Mouse (Mus musculus): ENCODE results near the gene Lurap1l. TPM values are rescaled to one million over a fixed set of nuclear protein-coding genes. Genes with fewer than 3 reads are reported as not detected.
A peak's percentile ranks its signal among the peaks of the same experiment; 100 is the strongest.

Lurap1l gene
- polyA plus RNA-seq (2016; fragmentation: Nextera tagmentation; extraction: Ambion mirVana), result 5.7 and 5.9 TPM in 2 replicates

DNA sequence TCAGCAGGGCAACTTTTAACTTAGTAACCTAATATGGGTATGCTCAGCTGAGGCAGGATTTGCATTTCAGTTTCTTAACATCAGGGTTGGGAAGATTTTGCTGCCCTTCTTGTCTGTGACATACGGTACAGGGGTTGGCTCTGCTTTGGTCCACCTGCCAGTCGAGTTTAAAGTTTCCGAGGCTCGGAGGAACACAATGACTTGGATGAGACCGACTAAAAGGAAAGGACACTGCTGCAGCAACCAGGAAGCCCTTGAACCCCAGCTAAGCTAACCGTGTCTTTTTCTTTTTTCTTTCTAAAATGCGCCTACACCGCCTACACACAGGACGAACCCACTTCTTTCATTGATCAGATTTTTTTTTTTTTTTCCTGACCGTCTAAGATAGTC, at the start of gene Lurap1l:
Lurap1l (plus strand) TSS at position 166 of the 390 bp plus-strand sequence.
- H3K36me3 ChIP-seq, result no peaks in the 10 kb centered on the region
- H3K9me3 ChIP-seq, result no peaks in the 10 kb centered on the region
- 0 out of 2 replicates have a peak, but pooled peaks cover 3% of the 10 kb centered on the region for H3K4me1 ChIP-seq
- H3K9ac ChIP-seq, result peak within 1 kb of the TSS; percentile 72
- H3K27me3 ChIP-seq (replicated peaks), result no peaks in the 10 kb centered on the region
- peak within 1 kb of the TSS; percentile 82 for H3K27ac ChIP-seq
- H3K4me3 ChIP-seq, result peak within 1 kb of the TSS; percentile 66
- H3K4me2 ChIP-seq (replicated peaks), result peak within 1 kb of the TSS; percentile 77
- ATAC-seq (ENCODE audit: low FRiP score, low read depth), result no peak
- WGBS, result under 1% methylated on average over 10 of the region's 10 CpGs

DNA sequence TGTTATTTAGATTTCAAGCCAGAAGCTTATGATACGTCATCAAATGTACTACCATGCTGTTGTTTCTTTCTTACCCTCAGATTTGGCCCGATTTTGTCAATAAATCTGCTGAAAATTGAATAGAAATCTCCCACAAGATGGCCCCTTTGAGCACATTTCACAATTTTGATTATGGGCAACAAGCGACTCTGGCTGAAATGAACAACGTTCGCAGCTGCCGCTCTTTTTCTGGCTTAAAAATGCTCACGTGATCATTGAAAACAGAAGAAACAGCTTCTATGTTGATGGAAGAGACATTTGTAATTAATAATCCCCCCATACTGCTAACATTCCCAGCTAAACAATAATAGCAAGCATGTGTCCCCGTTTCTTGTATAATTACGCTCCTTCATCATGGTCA, 47.5 kb upstream of the Lurap1l start:
- WGBS, result 77% methylated on average over 9 of the region's 9 CpGs
- no peak overlapping the region for H3K27ac ChIP-seq
- no peak overlapping the region for H3K4me2 ChIP-seq (replicated peaks)
- no peak overlapping the region for H3K9ac ChIP-seq
- H3K4me1 ChIP-seq, result no peaks in the 10 kb centered on the region; the same call in 1 of the 2 replicates
- ATAC-seq (ENCODE audit: low FRiP score, low read depth), result no peak
- H3K27me3 ChIP-seq (replicated peaks), result no peaks in the 10 kb centered on the region
- no peaks in the 10 kb centered on the region for H3K9me3 ChIP-seq
- H3K36me3 ChIP-seq, result no peaks in the 10 kb centered on the region
- H3K4me3 ChIP-seq, result no peak overlapping the region

GRCm38 (mm10) chr4:80863906-80864305, 46.5 kb upstream of the Lurap1l start:
- Histone ChIP-seq H3K4me3 (no peak overlapping the region), H3K4me2 (replicated peaks) (no peak overlapping the region), H3K27me3 (replicated peaks) (no peaks in the 10 kb centered on the region), H3K27ac (no peak overlapping the region), H3K36me3 (no peaks in the 10 kb centered on the region), H3K4me1 (no peaks in the 10 kb centered on the region; the same call in 1 of the 2 replicates), H3K9ac (no peak overlapping the region), H3K9me3 (no peaks in the 10 kb centered on the region)
- WGBS, result 71% methylated on average over 7 of the region's 7 CpGs
- no peak for ATAC-seq (ENCODE audit: low FRiP score, low read depth)

GRCm38 (mm10) chr4:80864511-80864922, 45.9 kb upstream of the Lurap1l start:
- Histone ChIP-seq H3K4me3 (peak overlapping the region; percentile 29), H3K27ac (no peak overlapping the region), H3K36me3 (no peaks in the 10 kb centered on the region), H3K27me3 (replicated peaks) (no peaks in the 10 kb centered on the region), H3K4me1 (no peaks in the 10 kb centered on the region; the same call in 1 of the 2 replicates), H3K4me2 (replicated peaks) (peak overlapping the region; percentile 74), H3K9me3 (no peaks in the 10 kb centered on the region), H3K9ac (peak overlapping the region; percentile 42; the same call in 1 of the 2 replicates)
- WGBS, result 1% methylated on average over 17 of the region's 17 CpGs
- peak; percentile 72 for ATAC-seq (ENCODE audit: low FRiP score, low read depth)

GRCm38 (mm10) chr4:80866065-80866464, 44.4 kb upstream of the Lurap1l start:
- WGBS, result 25% methylated on average over 5 of the region's 5 CpGs
- Histone ChIP-seq H3K27me3 (replicated peaks) (no peaks in the 10 kb centered on the region), H3K4me1 (no peaks in the 10 kb centered on the region; the same call in 1 of the 2 replicates), H3K4me3 (no peak overlapping the region), H3K27ac (no peak overlapping the region), H3K36me3 (no peaks in the 10 kb centered on the region), H3K9me3 (no peaks in the 10 kb centered on the region), H3K4me2 (replicated peaks) (no peak overlapping the region), H3K9ac (no peak overlapping the region)
- ATAC-seq (ENCODE audit: low FRiP score, low read depth), result 0 out of 2 replicates have a peak, but pooled peaks have one; percentile 59

DNA sequence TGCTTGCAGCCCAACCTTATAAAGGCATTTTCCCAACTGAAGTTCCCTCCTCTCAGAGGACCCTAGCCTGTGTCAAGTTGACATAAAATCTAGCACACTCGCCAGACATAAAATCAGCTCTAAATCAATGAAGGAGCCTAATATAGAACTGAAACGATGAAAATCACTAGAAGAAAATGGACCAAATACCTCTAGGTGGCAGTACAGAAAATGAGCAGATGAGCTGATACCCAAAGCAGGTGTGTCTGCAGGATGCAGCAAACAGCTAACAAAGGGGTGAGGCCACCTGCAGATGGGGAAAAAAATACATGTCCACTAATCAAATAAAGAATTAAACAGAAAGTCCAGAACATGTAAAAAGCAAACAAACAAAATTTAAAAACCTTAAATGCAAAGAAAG, 40.8 kb upstream of the Lurap1l start:
- no peak overlapping the region for H3K4me2 ChIP-seq (replicated peaks)
- no peaks in the 10 kb centered on the region for H3K36me3 ChIP-seq
- no peak overlapping the region for H3K9ac ChIP-seq
- ATAC-seq (ENCODE audit: low FRiP score, low read depth), result no peak
- 63% methylated on average over 2 of the region's 2 CpGs for WGBS
- H3K4me1 ChIP-seq, result no peaks in the 10 kb centered on the region; the same call in 1 of the 2 replicates
- no peaks in the 10 kb centered on the region for H3K9me3 ChIP-seq
- no peak overlapping the region for H3K4me3 ChIP-seq
- no peak overlapping the region for H3K27ac ChIP-seq
- no peaks in the 10 kb centered on the region for H3K27me3 ChIP-seq (replicated peaks)

DNA sequence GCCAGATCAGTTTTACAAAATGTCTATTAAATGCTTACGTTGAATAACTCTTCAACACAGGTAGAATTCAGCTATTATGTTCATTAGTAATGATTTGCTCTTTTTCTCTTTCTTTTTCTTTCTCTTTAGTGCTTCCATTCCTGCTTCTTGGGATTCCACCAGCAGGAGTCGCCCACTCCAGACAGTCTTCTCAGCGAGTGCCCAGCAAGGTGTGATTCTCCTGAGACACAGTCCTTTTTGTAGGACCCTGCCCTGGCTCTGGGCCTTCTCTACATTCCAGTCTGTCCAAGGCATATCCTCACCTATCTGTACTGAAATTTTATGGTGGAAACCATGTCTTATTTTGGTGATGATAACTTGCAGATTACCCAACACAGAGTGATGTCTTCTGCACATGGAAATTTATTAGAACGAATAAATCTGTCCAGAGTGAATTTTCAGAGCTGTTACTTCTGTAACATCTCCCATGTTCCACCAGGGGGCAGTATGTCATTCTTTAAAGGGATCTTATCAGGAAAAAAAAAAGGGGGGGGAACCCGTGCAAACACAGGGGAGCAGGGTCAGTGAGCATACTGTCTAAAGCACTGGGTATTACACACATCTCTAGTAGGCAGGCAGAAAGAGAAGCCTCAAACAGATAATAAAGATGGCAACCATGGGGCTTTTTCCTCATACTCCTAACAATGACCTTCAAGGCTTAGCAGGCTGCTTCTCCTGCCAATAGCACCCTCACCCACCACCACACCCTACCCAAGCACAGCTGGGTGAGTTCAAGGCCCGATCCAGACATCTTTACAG, 37.4 kb upstream of the Lurap1l start:
- 44% methylated on average over 6 of the region's 6 CpGs for WGBS
- H3K9ac ChIP-seq, result no peak overlapping the region
- ATAC-seq (ENCODE audit: low FRiP score, low read depth), result peak; percentile 44

DNA sequence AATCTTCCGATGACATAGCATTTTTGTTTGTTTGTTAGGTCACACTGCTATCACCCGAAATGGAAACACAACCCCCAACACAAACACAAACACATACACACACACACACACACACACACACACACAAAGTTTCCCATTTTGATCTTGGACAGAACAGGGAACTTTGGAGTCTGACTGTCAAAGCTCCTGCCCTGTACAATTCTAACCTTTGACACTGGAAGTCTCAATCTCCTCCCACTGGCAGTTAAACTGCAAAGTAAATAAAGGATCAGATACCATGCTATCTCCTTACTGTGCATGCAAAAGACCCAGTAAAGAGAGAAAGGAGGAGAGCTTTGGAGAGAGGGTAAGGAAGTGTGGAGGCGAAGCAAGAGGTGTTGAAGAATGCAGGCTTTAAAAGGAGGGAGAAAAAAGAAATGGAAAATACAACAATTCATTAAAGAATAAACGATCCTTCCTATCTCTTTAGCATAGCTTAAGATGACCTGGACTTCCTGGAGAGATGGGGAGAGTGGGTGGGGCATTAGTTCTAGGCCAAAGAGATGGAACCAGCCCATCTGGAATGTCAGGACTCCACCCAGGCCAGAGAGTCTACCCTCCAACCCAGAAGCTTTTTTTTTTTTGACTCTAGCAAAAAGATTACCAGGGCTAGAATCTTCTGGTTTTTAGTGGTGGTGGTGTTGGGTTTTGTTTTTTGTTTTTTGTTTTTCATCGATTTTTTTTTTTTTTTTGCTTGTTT, 36.2 kb upstream of the Lurap1l start:
- WGBS, result 46% methylated on average over 5 of the region's 5 CpGs
- Histone ChIP-seq H3K27me3 (replicated peaks) (no peaks in the 10 kb centered on the region), H3K9ac (no peak overlapping the region), H3K4me3 (no peak overlapping the region), H3K36me3 (no peaks in the 10 kb centered on the region), H3K27ac (no peak overlapping the region), H3K9me3 (no peaks in the 10 kb centered on the region), H3K4me1 (no peaks in the 10 kb centered on the region), H3K4me2 (replicated peaks) (no peak overlapping the region)
- no peak for ATAC-seq (ENCODE audit: low FRiP score, low read depth)

More for the DNA sequence above, 37.4 kb upstream of the Lurap1l start:
- H3K27me3 ChIP-seq (replicated peaks), result no peaks in the 10 kb centered on the region
- H3K9me3 ChIP-seq, result no peaks in the 10 kb centered on the region
- H3K4me3 ChIP-seq, result no peak overlapping the region
- no peaks in the 10 kb centered on the region for H3K36me3 ChIP-seq
- H3K4me1 ChIP-seq, result no peaks in the 10 kb centered on the region
- H3K27ac ChIP-seq, result no peak overlapping the region
- no peak overlapping the region for H3K4me2 ChIP-seq (replicated peaks)

DNA sequence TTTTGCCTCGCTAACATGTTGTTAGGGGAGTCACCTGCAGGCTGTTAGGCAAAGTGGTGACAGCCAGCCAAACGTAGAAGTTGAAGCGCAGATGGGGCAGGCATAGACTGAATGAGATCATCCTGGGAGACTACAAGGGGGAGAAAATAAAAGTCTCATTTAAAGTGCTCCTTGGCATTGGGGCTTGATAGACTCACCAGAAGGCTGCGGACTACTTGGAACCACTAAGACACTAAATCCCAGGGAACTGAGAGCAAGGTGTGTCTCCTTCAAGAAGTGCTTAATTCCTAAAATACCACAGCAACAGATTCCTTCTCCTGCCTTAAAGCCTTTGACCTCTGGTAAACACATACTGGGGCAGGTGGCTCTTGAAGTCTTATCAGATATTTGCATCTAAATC, 35.4 kb upstream of the Lurap1l start:
- Histone ChIP-seq H3K4me1 (no peaks in the 10 kb centered on the region), H3K27ac (no peak overlapping the region), H3K27me3 (replicated peaks) (no peaks in the 10 kb centered on the region), H3K4me2 (replicated peaks) (no peak overlapping the region), H3K4me3 (no peak overlapping the region), H3K9ac (no peak overlapping the region), H3K36me3 (no peaks in the 10 kb centered on the region), H3K9me3 (no peaks in the 10 kb centered on the region)
- ATAC-seq (ENCODE audit: low FRiP score, low read depth), result no peak
- WGBS, result 65% methylated on average over 4 of the region's 4 CpGs

DNA sequence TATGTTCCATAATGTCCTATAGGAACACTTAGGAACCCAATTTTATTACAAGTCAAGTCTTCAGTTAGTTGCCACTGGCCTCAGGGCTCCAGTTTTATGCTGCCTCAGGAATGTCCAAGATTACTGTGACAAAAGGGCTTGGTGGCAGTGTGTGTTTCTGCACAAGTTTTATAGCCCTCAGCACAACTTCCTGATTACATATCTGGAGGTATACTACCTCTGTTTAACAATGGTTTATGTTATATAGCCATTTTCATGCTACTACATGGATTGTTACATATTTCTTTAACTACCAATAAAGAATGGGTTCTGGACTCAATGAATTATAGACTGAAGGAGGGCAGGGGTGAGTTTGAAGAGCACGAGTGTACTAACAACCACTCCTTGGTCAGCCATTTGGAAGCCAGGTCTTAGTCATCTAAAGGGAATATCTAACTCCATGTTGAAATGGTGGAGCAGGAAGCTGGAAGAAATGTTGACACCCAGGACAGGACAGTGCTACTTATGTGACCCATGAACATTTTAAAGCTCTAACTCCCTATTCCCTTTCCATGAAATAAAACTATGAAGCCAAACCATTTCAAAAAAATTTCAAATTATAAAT, 28.3 kb upstream of the Lurap1l start:
- WGBS, result 88% methylated on average over 1 of the region's 1 CpGs
- Histone ChIP-seq H3K4me3 (no peak overlapping the region), H3K4me2 (replicated peaks) (no peak overlapping the region), H3K27me3 (replicated peaks) (no peaks in the 10 kb centered on the region), H3K4me1 (no peaks in the 10 kb centered on the region), H3K9ac (no peak overlapping the region), H3K27ac (no peak overlapping the region), H3K36me3 (no peaks in the 10 kb centered on the region), H3K9me3 (no peaks in the 10 kb centered on the region)
- no peak for ATAC-seq (ENCODE audit: low FRiP score, low read depth)

DNA sequence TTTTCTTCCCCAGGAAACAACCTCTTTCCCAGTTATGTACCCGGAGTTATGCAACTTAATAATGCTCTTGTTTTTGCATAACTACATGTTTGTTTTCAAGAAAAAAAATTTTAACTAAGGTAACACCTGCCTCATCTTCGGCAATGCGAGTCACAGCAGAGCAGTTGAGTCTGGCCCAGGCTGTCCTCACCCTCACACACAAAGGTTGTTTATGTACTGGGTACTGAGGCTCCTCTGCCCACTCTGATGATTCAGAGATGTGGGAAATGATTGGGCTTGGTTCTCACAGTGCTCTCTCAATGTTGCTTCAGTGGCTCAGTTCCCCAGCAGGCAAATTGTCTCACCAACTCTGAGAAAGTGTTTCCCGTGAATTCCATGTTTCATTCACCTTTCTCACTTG, 23.8 kb upstream of the Lurap1l start:
- Histone ChIP-seq H3K4me2 (replicated peaks) (no peak overlapping the region), H3K9me3 (no peaks in the 10 kb centered on the region), H3K27ac (no peak overlapping the region), H3K9ac (no peak overlapping the region), H3K4me3 (no peak overlapping the region), H3K4me1 (no peaks in the 10 kb centered on the region), H3K27me3 (replicated peaks) (no peaks in the 10 kb centered on the region), H3K36me3 (no peaks in the 10 kb centered on the region)
- ATAC-seq (ENCODE audit: low FRiP score, low read depth), result no peak
- 82% methylated on average over 4 of the region's 4 CpGs for WGBS

- H3K27me3 ChIP-seq (replicated peaks), result no peaks in the 10 kb centered on the region
- no peak overlapping the region for H3K27ac ChIP-seq
- H3K9me3 ChIP-seq, result no peaks in the 10 kb centered on the region
- no peak for ATAC-seq (ENCODE audit: low FRiP score, low read depth)
- no peak overlapping the region for H3K9ac ChIP-seq
- H3K36me3 ChIP-seq, result no peaks in the 10 kb centered on the region
- WGBS, result 93% methylated on average over 6 of the region's 6 CpGs
- H3K4me1 ChIP-seq, result no peaks in the 10 kb centered on the region
- no peak overlapping the region for H3K4me2 ChIP-seq (replicated peaks)
- H3K4me3 ChIP-seq, result no peak overlapping the region
Observed at GRCm38 (mm10) chr4:80891004-80891403, 19.4 kb upstream of the Lurap1l start.

All from neural tube, embryonic 12.5 days (tissue).